Comparison of ENCODE assay signal across 8 mouse cellular contexts in the genomic region with DNA sequence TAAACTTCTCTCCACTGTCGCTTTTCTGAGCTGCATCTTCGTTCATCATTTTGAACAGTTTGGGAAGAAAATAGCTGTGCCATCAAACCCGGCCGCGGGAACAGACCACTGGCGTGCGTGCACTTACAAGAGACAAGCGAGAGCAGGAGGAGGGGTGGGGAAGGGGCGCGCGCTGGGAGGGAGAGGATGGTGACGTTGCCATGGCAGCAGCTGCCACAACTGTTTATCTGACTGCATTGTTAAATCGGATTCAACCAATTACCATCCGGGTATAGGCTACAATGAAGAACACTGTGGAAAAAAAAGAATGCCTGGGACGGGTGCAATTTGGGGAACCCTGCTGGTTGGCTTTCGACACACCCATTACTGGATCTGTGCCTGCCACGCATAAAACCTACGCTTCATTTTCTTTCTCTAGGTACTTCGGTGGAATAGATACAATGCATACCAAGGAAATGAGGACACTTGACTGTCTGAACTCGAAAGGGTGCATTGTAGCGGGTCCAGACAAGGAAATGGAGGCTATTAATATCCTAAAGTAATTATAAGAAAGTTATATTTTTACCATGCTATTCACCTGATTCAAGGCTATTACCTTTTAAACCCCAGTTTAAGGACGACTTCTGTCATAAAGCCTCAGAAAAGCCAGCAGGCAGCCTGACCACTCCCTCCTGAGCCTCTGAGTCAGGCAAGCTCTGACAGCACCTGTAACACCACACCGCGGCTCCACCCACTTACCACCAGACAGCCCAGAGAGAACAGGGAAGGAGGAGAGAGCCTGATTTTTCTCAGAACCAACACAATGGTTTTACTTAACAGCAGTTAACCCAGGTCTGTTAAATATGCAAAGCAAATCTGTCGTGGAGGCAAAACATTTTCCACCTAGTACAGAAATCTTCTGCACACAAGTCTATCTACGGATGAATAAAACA.
A peak's percentile ranks its signal among the peaks of the same experiment; 100 is the strongest.
DNase-seq lines count a peak whose midpoint lies in the region; ATAC-seq and TF ChIP-seq lines count a peak whose summit lies in the region.

No protein-coding gene starts in this region.

- TF ChIP-seq RAD21 in CH12.LX (IDR thresholded peaks at IDR 0.05; ENCODE audit: low read depth, low read length) = no peak

- no peak overlapping the region for H3K9ac ChIP-seq in CH12.LX (ENCODE audit: insufficient read depth, low read depth)
- peak overlapping the region; percentile 28; the same call in 1 of the 2 replicates for H3K9ac ChIP-seq in embryonic facial prominence, embryonic 14.5 days (ENCODE audit: low read depth, low read length)
- H3K9ac ChIP-seq in intestine, embryonic 14.5 days (ENCODE audit: low read length) = no peak overlapping the region
- peak overlapping the region; percentile 57 for H3K9ac ChIP-seq in midbrain, embryonic 12.5 days (replicated peaks)

- H3K79me2 ChIP-seq in CH12.LX (replicated peaks; ENCODE audit: control insufficient read depth, extremely low read depth, insufficient read depth, poor library complexity, severe bottlenecking) = no peaks in the 10 kb centered on the region

- 5% methylated on average over 26 of the region's 26 CpGs for WGBS in embryonic facial prominence, embryonic 14.5 days
- 4% methylated on average over 26 of the region's 26 CpGs for WGBS in intestine, embryonic 14.5 days
- WGBS in midbrain, embryonic 12.5 days = 3% methylated on average over 26 of the region's 26 CpGs

- in situ Hi-C loops in CH12.LX (cut with MboI; ENCODE audit: low pct_ligation_motif_present, low pct_unique_long_range_greater_than_20kb, low sequenced_read_pairs) = no loop called here

- no peak for TF ChIP-seq POLR2A in CH12.LX (IDR thresholded peaks at IDR 0.05; ENCODE audit: low read depth, low read length)

- TF ChIP-seq EP300 in CH12.LX (IDR thresholded peaks at IDR 0.05; ENCODE audit: low read length) = no peak

- H3K4me3 ChIP-seq in CH12.LX (replicated peaks in 1 of 3; ENCODE audit: low read depth in 2 of 3, low read length in 2 of 3, poor library complexity in 1 of 3) = no peak overlapping the region
- H3K4me3 ChIP-seq in embryonic facial prominence, embryonic 14.5 days (ENCODE audit: low read depth, low read length) = peak overlapping the region; percentile 33
- peak overlapping the region; percentile 23 for H3K4me3 ChIP-seq in intestine, embryonic 14.5 days (ENCODE audit: low read depth, low read length)
- H3K4me3 ChIP-seq in midbrain, embryonic 12.5 days = peak overlapping the region; percentile 56

- no peak overlapping the region for H3K4me2 ChIP-seq in CH12.LX (ENCODE audit: insufficient read depth, low read depth, poor library complexity, severe bottlenecking)
- H3K4me2 ChIP-seq in embryonic facial prominence, embryonic 14.5 days (ENCODE audit: low read depth, low read length) = peak overlapping the region; percentile 58
- peak overlapping the region; percentile 54 for H3K4me2 ChIP-seq in intestine, embryonic 14.5 days (ENCODE audit: low read length)
- peak overlapping the region; percentile 70 for H3K4me2 ChIP-seq in midbrain, embryonic 12.5 days (replicated peaks)

- dilution Hi-C loops in CH12.LX (cut with MboI; ENCODE audit: extremely low pct_ligation_motif_present, extremely low pct_unique_long_range_greater_than_20kb, low sequenced_read_pairs) = no loop called here

- intact Hi-C loops in left cerebral cortex, postnatal 14 days (cut with DNase I) = no loop called here

- H3K27ac ChIP-seq in CH12.LX (ENCODE audit: insufficient read depth, low read depth) = no peak overlapping the region
- H3K27ac ChIP-seq in embryonic facial prominence, embryonic 14.5 days (replicated peaks; ENCODE audit: low read depth, low read length) = 0 out of 2 replicates have a peak overlapping the region, but pooled peaks have one; percentile 29
- H3K27ac ChIP-seq in intestine, embryonic 14.5 days (ENCODE audit: low read depth) = no peak overlapping the region
- peak overlapping the region; percentile 86 for H3K27ac ChIP-seq in midbrain, embryonic 12.5 days (replicated peaks)

- H3K9me3 ChIP-seq in CH12.LX (replicated peaks; ENCODE audit: low read length) = no peaks in the 10 kb centered on the region
- H3K9me3 ChIP-seq in embryonic facial prominence, embryonic 14.5 days (ENCODE audit: control insufficient read depth, low read length) = no peaks in the 10 kb centered on the region
- no peaks in the 10 kb centered on the region for H3K9me3 ChIP-seq in intestine, embryonic 14.5 days (ENCODE audit: control insufficient read depth, low read length)
- no peaks in the 10 kb centered on the region for H3K9me3 ChIP-seq in midbrain, embryonic 12.5 days

- ATAC-seq in embryonic facial prominence, embryonic 14.5 days (ENCODE audit: low read depth) = peak; percentile 94
- ATAC-seq in intestine, embryonic 14.5 days (replicated peaks; ENCODE audit: low FRiP score, low TSS enrichment, low read depth) = peak; percentile 89
- ATAC-seq in midbrain, embryonic 12.5 days (ENCODE audit: low FRiP score, low read depth) = peak; percentile 95
- ATAC-seq in inflammation-experienced regulatory T-cells, adult 6 months = no peak

- H3K36me3 ChIP-seq in CH12.LX (replicated peaks in 1 of 2; ENCODE audit: control insufficient read depth in 1 of 2, insufficient read depth in 1 of 2, low read length in 1 of 2) = no peaks in the 10 kb centered on the region
- H3K36me3 ChIP-seq in embryonic facial prominence, embryonic 14.5 days (ENCODE audit: control insufficient read depth, insufficient read depth, low read length) = no peaks in the 10 kb centered on the region
- no peaks in the 10 kb centered on the region for H3K36me3 ChIP-seq in intestine, embryonic 14.5 days (ENCODE audit: control insufficient read depth, insufficient read depth, low read length)
- no peaks in the 10 kb centered on the region for H3K36me3 ChIP-seq in midbrain, embryonic 12.5 days

- no peak for TF ChIP-seq CTCF in CH12.LX (conservative IDR thresholded peaks at IDR 0.05 in 1 of 2, IDR thresholded peaks at IDR 0.05 in 1 of 2; ENCODE audit: low read depth in 2 of 2, low read length in 2 of 2)

- peak; percentile 54 for DNase-seq in CH12.LX (ENCODE audit: extremely low read depth)
- DNase-seq in ZHBTc4 (ENCODE audit: low read depth, low spot score) = peak; percentile 85
- DNase-seq in embryonic facial prominence, embryonic 14.5 days (ENCODE audit: low spot score) = peak; percentile 81
- peak; percentile 70 for DNase-seq in intestine, embryonic 14.5 days (ENCODE audit: low spot score)
- DNase-seq in left cerebral cortex, postnatal 14 days (ENCODE audit: low spot score in 2 of 2) = peak; percentile 64 to 69
- DNase-seq in urinary bladder, postnatal 14 days (ENCODE audit: low spot score) = peak; percentile 66

- peaks cover 5 to 11% of the 10 kb centered on the region in 2 experiments; a peak in 2 of 4 replicates for H3K4me1 ChIP-seq in CH12.LX (ENCODE audit: control insufficient read depth in 1 of 2, insufficient read depth in 2 of 2)
- peaks cover 12% of the 10 kb centered on the region for H3K4me1 ChIP-seq in embryonic facial prominence, embryonic 14.5 days (ENCODE audit: control insufficient read depth, insufficient read depth, low read length)
- no peaks in the 10 kb centered on the region; the same call in 1 of the 2 replicates for H3K4me1 ChIP-seq in intestine, embryonic 14.5 days (replicated peaks; ENCODE audit: control insufficient read depth, insufficient read depth, low read length)
- H3K4me1 ChIP-seq in midbrain, embryonic 12.5 days = peaks cover 28% of the 10 kb centered on the region

- no peaks in the 10 kb centered on the region for H3K27me3 ChIP-seq in CH12.LX (replicated peaks)
- H3K27me3 ChIP-seq in embryonic facial prominence, embryonic 14.5 days (replicated peaks; ENCODE audit: control insufficient read depth, insufficient read depth, low read length) = no peaks in the 10 kb centered on the region
- H3K27me3 ChIP-seq in intestine, embryonic 14.5 days (replicated peaks; ENCODE audit: control insufficient read depth, insufficient read depth, low read length) = no peaks in the 10 kb centered on the region
- H3K27me3 ChIP-seq in midbrain, embryonic 12.5 days = peaks cover 9% of the 10 kb centered on the region

TF ChIP-seq in CH12.LX, 34 proteins besides CTCF, POLR2A, EP300 and RAD21:
- no peak for TF ChIP-seq UBTF (IDR thresholded peaks at IDR 0.05; ENCODE audit: low read depth, low read length)
- TF ChIP-seq SMC3 (IDR thresholded peaks at IDR 0.05; ENCODE audit: low read depth, low read length) = no peak
- no peak for TF ChIP-seq PAX5 (IDR thresholded peaks at IDR 0.05; ENCODE audit: low read length)
- no peak for TF ChIP-seq MXI1 (IDR thresholded peaks at IDR 0.05; ENCODE audit: low read depth, low read length)
- no peak for TF ChIP-seq ZMIZ1 (IDR thresholded peaks at IDR 0.05; ENCODE audit: low read depth, low read length)

Comparison
In these comparisons a context has a peak if more than half of its experiments do, and no peak if none do; other contexts are left out.
1. H3K27ac ChIP-seq: peak in embryonic facial prominence, embryonic 14.5 days (single experiment) and midbrain, embryonic 12.5 days (single experiment); none in CH12.LX (single experiment) and intestine, embryonic 14.5 days (single experiment).
2. H3K4me3 ChIP-seq: peak in embryonic facial prominence, embryonic 14.5 days (single experiment), intestine, embryonic 14.5 days (single experiment) and midbrain, embryonic 12.5 days (single experiment); none in CH12.LX (0 of 3).
3. H3K9ac ChIP-seq: peak in embryonic facial prominence, embryonic 14.5 days (single experiment) and midbrain, embryonic 12.5 days (single experiment); none in CH12.LX (single experiment) and intestine, embryonic 14.5 days (single experiment).
4. Peak in every context shown above with its lines, with median percentiles within 50 percentile points of each other: DNase-seq.